Mouse (Mus musculus): ENCODE measurements around the gene Tubg1.

GRCm38 (mm10) chr11:101086323-101086674, 33.4 kb upstream of the Tubg1 start:
- no peak for TF ChIP-seq CTCF (conservative IDR thresholded peaks at IDR 0.05; ENCODE audit: insufficient read depth, insufficient read length, low read depth, low read length)
- TF ChIP-seq POLR2A (IDR thresholded peaks at IDR 0.05; ENCODE audit: low read depth, low read length) = no peak
